Mouse (Mus musculus): Measurements from ENCODE around the gene Gm11568. TPM values are rescaled to one million over a fixed set of nuclear protein-coding genes. Genes with fewer than 3 reads are reported as not detected.

Gene Gm11568
- not detected for polyA plus RNA-seq (2017; shearing (Covaris generic))

GRCm38 (mm10) chr11:99857617-99858016 lies at the start of gene Gm11568:
Gene Gm11568, plus strand, starts transcription at chr11:99857917.

GRCm38 (mm10) chr11:99809792-99810191 lies 47.9 kb upstream of the Gm11568 start, which contains the start of gene Krtap4-13:
Gene Krtap4-13, minus strand, starts transcription at chr11:99809892.

GRCm38 (mm10) chr11:99815566-99815965 lies 42.2 kb upstream of the Gm11568 start, which contains the start of gene Gm11564:
Gene Gm11564, minus strand, starts transcription at chr11:99815666.

GRCm38 (mm10) chr11:99837966-99838365 lies 19.8 kb upstream of the Gm11568 start, which contains the start of gene 2300003K06Rik:
Gene 2300003K06Rik, minus strand, starts transcription at chr11:99838066.

GRCm38 (mm10) chr11:99851508-99851907 lies 6.2 kb upstream of the Gm11568 start, which contains the start of gene Krtap4-16:
Gene Krtap4-16, minus strand, starts transcription at chr11:99851608.

GRCm38 (mm10) chr11:99864176-99864575 lies 6.5 kb downstream of the Gm11568 start, which contains the start of gene Gm11559:
Gene Gm11559, plus strand, starts transcription at chr11:99864476.

GRCm38 (mm10) chr11:99873089-99873488 lies 15.4 kb downstream of the Gm11568 start, which contains the start of gene Krtap9-1:
Gene Krtap9-1, plus strand, starts transcription at chr11:99873389.

GRCm38 (mm10) chr11:99878887-99879286 lies 21.2 kb downstream of the Gm11568 start, which contains the start of gene Gm11567:
Gene Gm11567, plus strand, starts transcription at chr11:99879187.

GRCm38 (mm10) chr11:99907620-99908019 lies 49.9 kb downstream of the Gm11568 start, which contains the start of gene Krtap31-1:
Gene Krtap31-1, plus strand, starts transcription at chr11:99907920.

Other genes starting within 250 kb of the Gm11568 start
- gene Gm11937, start 247.7 kb upstream of the Gm11568 start, polyA plus RNA-seq (2017; shearing (Covaris generic)), result not detected
- gene Krtap2-4, start 243.1 kb upstream of the Gm11568 start, polyA plus RNA-seq (2017; shearing (Covaris generic)), result not detected
- not detected for gene Gm11562, start 237.5 kb upstream of the Gm11568 start, polyA plus RNA-seq (2017; shearing (Covaris generic))
- gene Krtap4-1, start 229.7 kb upstream of the Gm11568 start, polyA plus RNA-seq (2017; shearing (Covaris generic)), result not detected
- not detected for gene Krtap4-2, start 222.8 kb upstream of the Gm11568 start, polyA plus RNA-seq (2017; shearing (Covaris generic))
- not detected for gene Krtap4-7, start 213.8 kb upstream of the Gm11568 start, polyA plus RNA-seq (2017; shearing (Covaris generic))
- not detected for gene Gm11555, start 207.7 kb upstream of the Gm11568 start, polyA plus RNA-seq (2017; shearing (Covaris generic))
- gene Gm11563, start 199.0 kb upstream of the Gm11568 start, polyA plus RNA-seq (2017; shearing (Covaris generic)), result not detected
- not detected for gene Krtap4-6, start 192.0 kb upstream of the Gm11568 start, polyA plus RNA-seq (2017; shearing (Covaris generic))
- gene Gm14190, start 167.2 kb upstream of the Gm11568 start, polyA plus RNA-seq (2017; shearing (Covaris generic)), result not detected
- gene Gm14180, start 123.6 kb upstream of the Gm11568 start, polyA plus RNA-seq (2017; shearing (Covaris generic)), result not detected
- gene Gm11595, start 85.0 kb upstream of the Gm11568 start, polyA plus RNA-seq (2017; shearing (Covaris generic)), result not detected
- not detected for gene Krtap4-8, start 77.2 kb upstream of the Gm11568 start, polyA plus RNA-seq (2017; shearing (Covaris generic))
- gene Krtap4-9, start 72.7 kb upstream of the Gm11568 start, polyA plus RNA-seq (2017; shearing (Covaris generic)), result not detected
- gene Gm11596, start 64.5 kb upstream of the Gm11568 start, polyA plus RNA-seq (2017; shearing (Covaris generic)), result not detected
- gene Gm11569, start 59.0 kb upstream of the Gm11568 start, polyA plus RNA-seq (2017; shearing (Covaris generic)), result not detected
- not detected for gene Gm11554, start 53.5 kb upstream of the Gm11568 start, polyA plus RNA-seq (2017; shearing (Covaris generic))
- not detected for gene Krtap4-13, start 48.0 kb upstream of the Gm11568 start, polyA plus RNA-seq (2017; shearing (Covaris generic))
- gene Gm11564, start 42.3 kb upstream of the Gm11568 start, polyA plus RNA-seq (2017; shearing (Covaris generic)), result not detected
- gene 2300003K06Rik, start 19.9 kb upstream of the Gm11568 start, polyA plus RNA-seq (2017; shearing (Covaris generic)), result not detected
- gene Krtap4-16, start 6.3 kb upstream of the Gm11568 start, polyA plus RNA-seq (2017; shearing (Covaris generic)), result not detected
- not detected for gene Gm11559, start 6.6 kb downstream of the Gm11568 start, polyA plus RNA-seq (2017; shearing (Covaris generic))
- not detected for gene Krtap9-1, start 15.5 kb downstream of the Gm11568 start, polyA plus RNA-seq (2017; shearing (Covaris generic))
- not detected for gene Gm11567, start 21.3 kb downstream of the Gm11568 start, polyA plus RNA-seq (2017; shearing (Covaris generic))
- not detected for gene Krtap31-1, start 50.0 kb downstream of the Gm11568 start, polyA plus RNA-seq (2017; shearing (Covaris generic))
- not detected for gene Gm11565, start 56.8 kb downstream of the Gm11568 start, polyA plus RNA-seq (2017; shearing (Covaris generic))
- gene Krtap31-2, start 78.4 kb downstream of the Gm11568 start, polyA plus RNA-seq (2017; shearing (Covaris generic)), result not detected
- 0.60 TPM for gene Krtap9-5, start 90.6 kb downstream of the Gm11568 start, polyA plus RNA-seq (2017; shearing (Covaris generic))
- gene Krtap29-1, start 121.1 kb downstream of the Gm11568 start, polyA plus RNA-seq (2017; shearing (Covaris generic)), result not detected
- gene Krtap16-1, start 128.7 kb downstream of the Gm11568 start, polyA plus RNA-seq (2017; shearing (Covaris generic)), result not detected
- not detected for gene Krtap17-1, start 136.1 kb downstream of the Gm11568 start, polyA plus RNA-seq (2017; shearing (Covaris generic))
- gene Krt33a, start 158.3 kb downstream of the Gm11568 start, polyA plus RNA-seq (2017; shearing (Covaris generic)), result not detected
- not detected for gene Krt33b, start 172.0 kb downstream of the Gm11568 start, polyA plus RNA-seq (2017; shearing (Covaris generic))
- gene Krt34, start 183.6 kb downstream of the Gm11568 start, polyA plus RNA-seq (2017; shearing (Covaris generic)), result 0.32 TPM
- not detected for gene Krt31, start 192.6 kb downstream of the Gm11568 start, polyA plus RNA-seq (2017; shearing (Covaris generic))
- not detected for gene Krt32, start 230.3 kb downstream of the Gm11568 start, polyA plus RNA-seq (2017; shearing (Covaris generic))
- not detected for gene Krt35, start 238.3 kb downstream of the Gm11568 start, polyA plus RNA-seq (2017; shearing (Covaris generic))
- gene Krt36, start 247.7 kb downstream of the Gm11568 start, polyA plus RNA-seq (2017; shearing (Covaris generic)), result not detected